Mouse (Mus musculus): ENCODE data around the gene Lrit2. TPM values are rescaled to one million over a fixed set of nuclear protein-coding genes. Genes with fewer than 3 reads are reported as not detected.

Lrit2 gene
- polyA plus RNA-seq, 2 experiments: not detected

DNA sequence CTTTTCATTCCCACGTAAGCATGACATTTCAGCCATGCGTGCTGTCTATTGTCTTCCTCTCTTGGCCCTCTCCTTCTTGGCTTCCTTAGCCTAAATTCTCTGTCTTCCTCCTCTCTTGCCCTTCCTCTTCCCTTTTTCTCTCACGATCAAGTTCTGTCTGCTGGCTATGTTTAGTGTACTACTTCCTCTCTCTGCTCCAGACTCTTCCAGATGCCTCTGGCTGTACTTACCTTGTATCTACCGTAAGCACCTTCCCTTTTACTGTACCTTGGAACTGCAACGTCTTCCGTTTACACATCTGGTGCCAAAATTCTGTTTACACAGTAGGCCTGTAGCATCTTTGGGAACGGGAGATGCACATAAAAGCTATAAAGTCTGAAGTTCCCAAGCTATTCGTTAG, 41.7 kb downstream of the Lrit2 start:
- ATAC-seq (ENCODE audit: insufficient read depth): no peak

DNA sequence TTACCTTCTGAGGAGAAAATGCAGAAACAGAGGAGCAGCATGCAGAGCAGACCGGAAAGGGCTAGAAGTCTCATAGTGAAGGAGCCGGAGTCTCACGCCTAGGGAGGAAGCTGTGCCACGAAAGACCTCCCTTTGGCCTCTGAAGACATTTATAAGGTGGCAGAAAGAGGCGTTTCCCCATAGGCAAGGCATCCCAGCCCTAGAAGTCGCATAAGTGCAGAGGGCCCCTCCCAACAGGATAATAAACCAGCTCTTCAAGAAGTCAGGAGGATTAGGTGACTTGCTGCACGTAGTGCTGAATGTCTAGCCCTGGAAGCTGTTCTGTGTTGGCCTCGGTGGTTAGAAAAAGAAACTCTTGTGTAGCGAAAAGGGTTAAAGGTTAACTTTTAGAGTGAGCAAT, 42.2 kb downstream of the Lrit2 start:
- no peak overlapping the region for H3K4me3 ChIP-seq (ENCODE audit: insufficient read depth in 1 of 2, low read depth in 2 of 2, low read length in 2 of 2)
- no peak overlapping the region for H3K9ac ChIP-seq (replicated peaks)
- no peaks in the 10 kb centered on the region for H3K27me3 ChIP-seq (ENCODE audit: control insufficient read depth, insufficient read depth, low read length)
- TF ChIP-seq CTCF (IDR thresholded peaks at IDR 0.05; ENCODE audit: low read depth) (no peak), EP300 (IDR thresholded peaks at IDR 0.05; ENCODE audit: low read depth) (no peak)
- H3K9me3 ChIP-seq (ENCODE audit: control insufficient read depth, low read length): no peaks in the 10 kb centered on the region
- H3K36me3 ChIP-seq (replicated peaks; ENCODE audit: control insufficient read depth, insufficient read depth, low read depth): no peaks in the 10 kb centered on the region
- no peak overlapping the region for H3K4me2 ChIP-seq (ENCODE audit: low read depth)
- ATAC-seq (ENCODE audit: insufficient read depth): no peak
- 39% methylated on average over 9 of the region's 9 CpGs for WGBS (ENCODE audit: insufficient replicate concordance)
- H3K4me1 ChIP-seq (replicated peaks; ENCODE audit: control insufficient read depth in 2 of 2, insufficient read depth in 2 of 2, low read length in 1 of 2): no peaks in the 10 kb centered on the region
- DNase-seq (ENCODE audit: low read depth in 3 of 3, low spot score in 3 of 3): no peak
- H3K27ac ChIP-seq: no peak overlapping the region

More for the DNA sequence above, 41.7 kb downstream of the Lrit2 start:
- no peak for TF ChIP-seq CTCF (IDR thresholded peaks at IDR 0.05; ENCODE audit: low read depth)
- no peak for TF ChIP-seq EP300 (IDR thresholded peaks at IDR 0.05; ENCODE audit: low read depth)
- 33% methylated on average over 8 of the region's 8 CpGs for WGBS (ENCODE audit: insufficient replicate concordance)
- no peak overlapping the region for H3K9ac ChIP-seq (replicated peaks)
- H3K36me3 ChIP-seq (replicated peaks; ENCODE audit: control insufficient read depth, insufficient read depth, low read depth): no peaks in the 10 kb centered on the region
- no peaks in the 10 kb centered on the region for H3K27me3 ChIP-seq (ENCODE audit: control insufficient read depth, insufficient read depth, low read length)
- no peaks in the 10 kb centered on the region for H3K9me3 ChIP-seq (ENCODE audit: control insufficient read depth, low read length)
- H3K27ac ChIP-seq: no peak overlapping the region
- H3K4me1 ChIP-seq (replicated peaks; ENCODE audit: control insufficient read depth in 2 of 2, insufficient read depth in 2 of 2, low read length in 1 of 2): no peaks in the 10 kb centered on the region
- H3K4me3 ChIP-seq (ENCODE audit: insufficient read depth in 1 of 2, low read depth in 2 of 2, low read length in 2 of 2): no peak overlapping the region
- DNase-seq (ENCODE audit: low read depth in 3 of 3, low spot score in 3 of 3): no peak
- no peak overlapping the region for H3K4me2 ChIP-seq (ENCODE audit: low read depth)

DNA sequence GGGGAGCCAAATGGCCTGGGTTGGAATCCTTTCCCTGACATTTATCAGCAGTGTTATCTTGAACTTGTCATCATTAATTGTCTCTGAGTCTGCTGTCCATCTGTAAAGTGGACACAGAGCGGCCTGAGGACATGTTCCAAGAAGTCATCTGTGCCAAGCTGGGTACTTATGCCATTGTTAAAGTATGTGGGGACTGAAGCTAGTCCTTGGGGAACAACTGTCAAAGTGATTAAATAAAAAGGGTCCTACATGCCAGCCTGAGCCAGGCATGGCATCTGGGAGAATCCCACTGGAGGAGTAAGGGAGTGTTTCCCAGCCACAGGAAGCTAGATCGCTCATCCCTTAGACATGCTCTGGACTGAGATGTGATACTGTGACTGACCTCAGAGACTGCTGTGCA, 42.7 kb downstream of the Lrit2 start:
- H3K9me3 ChIP-seq (ENCODE audit: control insufficient read depth, low read length): no peaks in the 10 kb centered on the region
- no peaks in the 10 kb centered on the region for H3K27me3 ChIP-seq (ENCODE audit: control insufficient read depth, insufficient read depth, low read length)
- WGBS (ENCODE audit: insufficient replicate concordance): 56% methylated on average over 2 of the region's 2 CpGs
- no peak overlapping the region for H3K4me2 ChIP-seq (ENCODE audit: low read depth)
- TF ChIP-seq EP300 (IDR thresholded peaks at IDR 0.05; ENCODE audit: low read depth) (no peak), CTCF (IDR thresholded peaks at IDR 0.05; ENCODE audit: low read depth) (no peak)
- no peak for ATAC-seq (ENCODE audit: insufficient read depth)
- DNase-seq (ENCODE audit: low read depth in 3 of 3, low spot score in 3 of 3): no peak
- no peaks in the 10 kb centered on the region for H3K4me1 ChIP-seq (replicated peaks; ENCODE audit: control insufficient read depth in 2 of 2, insufficient read depth in 2 of 2, low read length in 1 of 2)
- no peak overlapping the region for H3K27ac ChIP-seq
- H3K9ac ChIP-seq (replicated peaks): no peak overlapping the region
- H3K4me3 ChIP-seq (ENCODE audit: insufficient read depth in 1 of 2, low read depth in 2 of 2, low read length in 2 of 2): no peak overlapping the region
- no peaks in the 10 kb centered on the region for H3K36me3 ChIP-seq (replicated peaks; ENCODE audit: control insufficient read depth, insufficient read depth, low read depth)

DNA sequence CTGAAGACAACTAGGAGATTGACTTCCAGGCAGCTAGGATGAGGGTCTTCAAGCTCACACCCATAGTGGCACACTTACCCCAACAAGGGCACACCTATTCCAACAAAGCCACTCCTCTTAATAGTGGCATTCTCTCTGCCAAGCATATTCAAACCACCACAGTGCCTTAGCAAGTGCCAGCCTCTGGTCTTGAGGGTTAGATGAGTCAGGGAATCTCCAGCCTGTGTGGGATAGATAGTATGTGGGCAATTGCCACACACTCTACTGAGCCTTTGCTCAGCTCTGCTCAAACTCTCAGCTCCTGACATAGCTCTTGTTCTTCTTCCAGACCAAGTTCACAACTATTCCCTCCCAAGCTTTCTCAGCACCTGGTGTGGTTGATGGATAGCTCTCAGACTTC, 43.6 kb downstream of the Lrit2 start:
- Histone ChIP-seq H3K27ac (no peak overlapping the region), H3K4me1 (replicated peaks; ENCODE audit: control insufficient read depth in 2 of 2, insufficient read depth in 2 of 2, low read length in 1 of 2) (no peaks in the 10 kb centered on the region), H3K4me3 (ENCODE audit: insufficient read depth in 1 of 2, low read depth in 2 of 2, low read length in 2 of 2) (no peak overlapping the region), H3K9ac (replicated peaks) (no peak overlapping the region), H3K4me2 (ENCODE audit: low read depth) (no peak overlapping the region), H3K36me3 (replicated peaks; ENCODE audit: control insufficient read depth, insufficient read depth, low read depth) (no peaks in the 10 kb centered on the region), H3K9me3 (ENCODE audit: control insufficient read depth, low read length) (no peaks in the 10 kb centered on the region), H3K27me3 (ENCODE audit: control insufficient read depth, insufficient read depth, low read length) (no peaks in the 10 kb centered on the region)
- DNase-seq (ENCODE audit: low read depth in 3 of 3, low spot score in 3 of 3) (no peak), ATAC-seq (ENCODE audit: insufficient read depth) (no peak)
- no peak for TF ChIP-seq EP300 (IDR thresholded peaks at IDR 0.05; ENCODE audit: low read depth)
- TF ChIP-seq CTCF (IDR thresholded peaks at IDR 0.05; ENCODE audit: low read depth): no peak

DNA sequence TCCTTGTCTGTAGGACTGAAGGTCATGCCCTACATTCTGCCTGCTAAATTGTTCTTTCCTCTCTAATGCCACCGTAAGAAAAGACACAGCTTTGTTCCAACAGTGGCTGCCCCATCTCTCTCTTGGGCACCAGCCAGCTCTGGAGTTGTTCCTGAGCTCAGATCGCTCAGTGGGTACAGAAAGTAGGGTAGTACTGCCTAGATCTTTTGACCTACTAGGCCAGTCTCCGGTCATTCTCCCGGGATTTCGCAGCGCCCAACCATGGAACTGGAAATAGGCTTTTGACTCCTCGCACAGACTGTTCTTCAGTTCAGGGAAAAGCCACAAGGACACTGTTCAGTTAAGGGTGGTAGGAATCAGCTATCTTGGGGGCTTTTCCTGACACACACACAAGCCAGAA, 45.2 kb downstream of the Lrit2 start:
- Histone ChIP-seq H3K4me2 (ENCODE audit: low read depth) (no peak overlapping the region), H3K9ac (replicated peaks) (no peak overlapping the region), H3K27me3 (ENCODE audit: control insufficient read depth, insufficient read depth, low read length) (no peaks in the 10 kb centered on the region), H3K4me1 (replicated peaks; ENCODE audit: control insufficient read depth in 2 of 2, insufficient read depth in 2 of 2, low read length in 1 of 2) (no peaks in the 10 kb centered on the region), H3K9me3 (ENCODE audit: control insufficient read depth, low read length) (no peaks in the 10 kb centered on the region), H3K36me3 (replicated peaks; ENCODE audit: control insufficient read depth, insufficient read depth, low read depth) (no peaks in the 10 kb centered on the region), H3K27ac (no peak overlapping the region), H3K4me3 (ENCODE audit: insufficient read depth in 1 of 2, low read depth in 2 of 2, low read length in 2 of 2) (no peak overlapping the region)
- TF ChIP-seq EP300 (IDR thresholded peaks at IDR 0.05; ENCODE audit: low read depth): no peak
- TF ChIP-seq CTCF (IDR thresholded peaks at IDR 0.05; ENCODE audit: low read depth): no peak
- ATAC-seq (ENCODE audit: insufficient read depth): no peak
- no peak for DNase-seq (ENCODE audit: low read depth in 3 of 3, low spot score in 3 of 3)
- 77% methylated on average over 7 of the region's 7 CpGs for WGBS (ENCODE audit: insufficient replicate concordance)
